Mouse (Mus musculus) neural tube, embryonic 12.5 days (tissue): ENCODE data around the gene Nrn1l. TPM values are rescaled to one million over a fixed set of nuclear protein-coding genes. Genes with fewer than 3 reads are reported as not detected.

Experiments used
- ATAC-seq: fragments of 200-750 bp; cut with Nextera tagmentation; 2 replicates; pipeline ENCODE4 v1.8.0; 2017; ENCODE audit warnings: low read depth, mild to moderate bottlenecking, moderate TSS enrichment, moderate library complexity; ENCODE audit not compliant: low FRiP score
- H3K27ac ChIP-seq: fragments of 300-500 bp; sonication (generic); 2 replicates; pipeline ENCODE4 v1.5.1; 2016
- H3K27me3 ChIP-seq: fragments of 300-500 bp; sonication (generic); replicated peaks from 2 replicates; pipeline ENCODE4 v1.6.1; 2016; ENCODE audit warnings: mild to moderate bottlenecking
- H3K36me3 ChIP-seq: fragments of 300-500 bp; sonication (generic); 2 replicates; pipeline ENCODE4 v1.6.1; 2016; ENCODE audit warnings: mild to moderate bottlenecking
- H3K4me1 ChIP-seq: fragments of 300-500 bp; sonication (generic); 2 replicates; pipeline ENCODE4 v1.6.1; 2016
- H3K4me2 ChIP-seq: fragments of 300-500 bp; sonication (generic); replicated peaks from 2 replicates; pipeline ENCODE4 v1.6.1; 2016; ENCODE audit warnings: mild to moderate bottlenecking
- H3K4me3 ChIP-seq: fragments of 300-500 bp; sonication (generic); 2 replicates; pipeline ENCODE4 v1.5.1; 2016
- H3K9ac ChIP-seq: fragments of 300-500 bp; sonication (generic); 2 replicates; pipeline ENCODE4 v1.6.1; 2016; ENCODE audit warnings: mild to moderate bottlenecking
- H3K9me3 ChIP-seq: fragments of 300-500 bp; sonication (generic); 2 replicates; pipeline ENCODE4 v1.6.1; 2016; ENCODE audit warnings: mild to moderate bottlenecking
- WGBS: fragments of 180-500 bp; shearing (Covaris S2); methylation state at CpG from one replicate; pipeline ENCODE4 v1.1.7; 2016; 5-methylcytosine and 5-hydroxymethylcytosine counted together
- polyA plus RNA-seq: library from polyadenylated mRNA; unstranded; fragments of >200 nt; fragmentation: Nextera tagmentation; extraction: Ambion mirVana; gene quantifications from 2 replicates; pipeline ENCODE4 v1.2.1, GENCODE M21; 2016

Nrn1l gene
- 0.73 TPM in 1 of 2 replicates, not detected in the other for polyA plus RNA-seq

GRCm38 (mm10) chr8:105893339-105893738, at the start of gene Nrn1l:
Gene Nrn1l (plus strand): TSS chr8:105893567.
- H3K36me3 ChIP-seq: peaks cover 55% of the 10 kb centered on the region
- 0 out of 2 replicates have a peak within 1 kb of the TSS, but pooled peaks have one; percentile 11 for H3K4me3 ChIP-seq
- 8% methylated on average over 11 of the region's 11 CpGs for WGBS
- H3K9ac ChIP-seq: peak within 1 kb of the TSS; percentile 22; the same call in 1 of the 2 replicates
- H3K27ac ChIP-seq: no peak within 1 kb of the TSS
- no peaks in the 10 kb centered on the region for H3K27me3 ChIP-seq
- peaks cover 7% of the 10 kb centered on the region for H3K4me1 ChIP-seq
- peak within 1 kb of the TSS; percentile 50 for H3K4me2 ChIP-seq
- H3K9me3 ChIP-seq: no peaks in the 10 kb centered on the region
- ATAC-seq: peak; percentile 92

DNA sequence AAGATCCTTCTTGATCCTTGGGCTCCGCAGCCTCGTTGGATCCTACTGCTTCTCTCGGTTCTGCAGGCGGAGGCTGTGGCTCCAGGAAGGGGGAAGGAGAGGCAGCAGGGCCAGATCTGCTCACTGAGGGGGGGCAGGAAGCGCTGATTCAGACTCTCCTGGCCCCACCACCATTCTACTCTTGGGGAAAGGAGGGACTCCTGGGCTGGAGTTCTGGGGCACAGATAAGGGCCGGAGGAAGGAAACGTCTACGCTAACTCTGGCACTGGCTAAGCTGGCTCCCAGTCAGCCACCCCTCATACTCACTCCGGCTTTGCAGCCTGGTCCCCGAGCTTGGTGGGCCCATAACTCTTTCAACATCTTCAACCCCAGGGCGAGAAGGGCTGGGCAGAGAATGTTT, 46.7 kb upstream of the Nrn1l start:
- no peaks in the 10 kb centered on the region for H3K9me3 ChIP-seq
- 93% methylated on average over 11 of the region's 11 CpGs for WGBS
- no peaks in the 10 kb centered on the region for H3K27me3 ChIP-seq
- no peak overlapping the region for H3K27ac ChIP-seq
- peaks cover 60% of the 10 kb centered on the region for H3K36me3 ChIP-seq
- no peak overlapping the region for H3K4me3 ChIP-seq
- no peak overlapping the region for H3K4me2 ChIP-seq
- ATAC-seq: no peak
- H3K4me1 ChIP-seq: peaks cover 7% of the 10 kb centered on the region
- H3K9ac ChIP-seq: 0 out of 2 replicates have a peak overlapping the region, but pooled peaks have one; percentile 6

GRCm38 (mm10) chr8:105850014-105850413, 43.4 kb upstream of the Nrn1l start:
- Histone ChIP-seq H3K9ac (no peak overlapping the region), H3K27ac (no peak overlapping the region), H3K36me3 (peaks cover 43% of the 10 kb centered on the region), H3K4me3 (no peak overlapping the region), H3K27me3 (no peaks in the 10 kb centered on the region), H3K4me1 (peaks cover 7% of the 10 kb centered on the region), H3K4me2 (peak overlapping the region; percentile 47; the same call in 1 of the 2 replicates), H3K9me3 (no peaks in the 10 kb centered on the region)
- WGBS: 84% methylated on average over 4 of the region's 4 CpGs
- no peak for ATAC-seq

- Histone ChIP-seq H3K9me3 (no peaks in the 10 kb centered on the region), H3K4me3 (0 out of 2 replicates have a peak overlapping the region, but pooled peaks have one; percentile 10), H3K36me3 (peaks cover 37% of the 10 kb centered on the region), H3K9ac (no peak overlapping the region), H3K27ac (no peak overlapping the region), H3K27me3 (no peaks in the 10 kb centered on the region), H3K4me1 (peaks cover 9% of the 10 kb centered on the region), H3K4me2 (peak overlapping the region; percentile 47)
- no peak for ATAC-seq
- WGBS: 80% methylated on average over 7 of the region's 7 CpGs
Measured at GRCm38 (mm10) chr8:105850611-105851010, 42.8 kb upstream of the Nrn1l start.

- Histone ChIP-seq H3K9me3 (no peaks in the 10 kb centered on the region), H3K4me3 (peak overlapping the region; percentile 65), H3K9ac (peak overlapping the region; percentile 72), H3K27me3 (no peaks in the 10 kb centered on the region), H3K36me3 (peaks cover 26% of the 10 kb centered on the region), H3K27ac (no peak overlapping the region), H3K4me2 (peak overlapping the region; percentile 79), H3K4me1 (peaks cover 20% of the 10 kb centered on the region)
- under 1% methylated on average over 34 of the region's 34 CpGs for WGBS
- ATAC-seq: peak; percentile 49
Measured at GRCm38 (mm10) chr8:105851651-105852143, 41.7 kb upstream of the Nrn1l start.

DNA sequence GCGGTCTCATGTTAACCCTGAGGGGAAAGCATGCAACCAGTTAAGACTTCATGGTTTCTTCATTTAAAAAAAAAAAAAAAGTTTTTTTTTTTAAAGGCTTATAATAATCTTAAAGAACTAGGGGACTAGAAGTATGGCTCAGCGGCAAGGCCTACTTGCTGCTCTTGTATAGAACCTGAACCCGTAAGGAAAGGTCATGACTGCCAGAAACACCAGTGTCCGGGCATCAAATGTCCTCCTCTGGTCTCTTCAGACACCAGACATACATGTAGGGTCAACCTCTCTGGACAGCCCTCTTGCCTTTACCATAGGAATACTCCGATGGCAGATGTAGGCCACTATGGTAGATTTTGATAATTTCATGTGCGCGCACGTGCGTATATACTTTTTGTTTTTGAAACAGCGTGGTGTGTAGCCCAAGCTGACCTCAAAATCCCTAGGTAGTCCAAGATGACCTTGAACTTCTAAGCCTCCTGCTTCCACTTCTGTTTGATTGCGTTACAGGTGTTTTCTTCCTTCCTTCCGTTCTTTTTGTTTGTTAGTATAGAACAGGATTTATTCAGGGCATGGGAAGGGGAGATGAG, 41.1 kb upstream of the Nrn1l start:
- H3K9ac ChIP-seq: no peak overlapping the region
- H3K27me3 ChIP-seq: no peaks in the 10 kb centered on the region
- H3K9me3 ChIP-seq: no peaks in the 10 kb centered on the region
- 84% methylated on average over 12 of the region's 12 CpGs for WGBS
- peaks cover 21% of the 10 kb centered on the region for H3K36me3 ChIP-seq
- no peak overlapping the region for H3K4me3 ChIP-seq
- peaks cover 24% of the 10 kb centered on the region for H3K4me1 ChIP-seq
- H3K4me2 ChIP-seq: peak overlapping the region; percentile 79; the same call in 1 of the 2 replicates
- H3K27ac ChIP-seq: no peak overlapping the region
- no peak for ATAC-seq

GRCm38 (mm10) chr8:105853178-105853577, 40.2 kb upstream of the Nrn1l start, which contains the start of gene Cenpt:
Gene Cenpt (minus strand): TSS chr8:105853278.
- peaks cover 14% of the 10 kb centered on the region for H3K36me3 ChIP-seq
- H3K27me3 ChIP-seq: no peaks in the 10 kb centered on the region
- peaks cover 33% of the 10 kb centered on the region for H3K4me1 ChIP-seq
- no peaks in the 10 kb centered on the region for H3K9me3 ChIP-seq
- H3K9ac ChIP-seq: no peak within 1 kb of the TSS
- no peak for ATAC-seq
- WGBS: 94% methylated on average over 3 of the region's 3 CpGs
- no peak within 1 kb of the TSS for H3K4me3 ChIP-seq
- no peak within 1 kb of the TSS for H3K27ac ChIP-seq
- H3K4me2 ChIP-seq: no peak within 1 kb of the TSS

GRCm38 (mm10) chr8:105854303-105854702, 39.1 kb upstream of the Nrn1l start:
- peaks cover 38% of the 10 kb centered on the region for H3K4me1 ChIP-seq
- peak overlapping the region; percentile 80 for H3K4me3 ChIP-seq
- H3K9ac ChIP-seq: peak overlapping the region; percentile 85; the same call in 1 of the 2 replicates
- H3K9me3 ChIP-seq: no peaks in the 10 kb centered on the region
- ATAC-seq: no peak; the same call in 1 of the 2 replicates
- H3K36me3 ChIP-seq: peaks cover 10% of the 10 kb centered on the region
- peak overlapping the region; percentile 95 for H3K4me2 ChIP-seq
- 25% methylated on average over 8 of the region's 8 CpGs for whole genome bisulfite sequencing
- no peaks in the 10 kb centered on the region for H3K27me3 ChIP-seq
- H3K27ac ChIP-seq: no peak overlapping the region

GRCm38 (mm10) chr8:105854715-105855216, 38.6 kb upstream of the Nrn1l start, which contains the start of gene Thap11:
Gene Thap11 (plus strand): TSS chr8:105855132.
- peak within 1 kb of the TSS; percentile 85 for H3K9ac ChIP-seq
- WGBS: under 1% methylated on average over 43 of the region's 43 CpGs
- H3K27ac ChIP-seq: peak within 1 kb of the TSS; percentile 78
- peak within 1 kb of the TSS; percentile 80 for H3K4me3 ChIP-seq
- H3K9me3 ChIP-seq: no peaks in the 10 kb centered on the region
- no peaks in the 10 kb centered on the region for H3K27me3 ChIP-seq
- H3K36me3 ChIP-seq: peaks cover 7% of the 10 kb centered on the region; the same call in 1 of the 2 replicates
- peak within 1 kb of the TSS; percentile 95 for H3K4me2 ChIP-seq
- H3K4me1 ChIP-seq: peaks cover 42% of the 10 kb centered on the region
- ATAC-seq: peak; percentile 95

DNA sequence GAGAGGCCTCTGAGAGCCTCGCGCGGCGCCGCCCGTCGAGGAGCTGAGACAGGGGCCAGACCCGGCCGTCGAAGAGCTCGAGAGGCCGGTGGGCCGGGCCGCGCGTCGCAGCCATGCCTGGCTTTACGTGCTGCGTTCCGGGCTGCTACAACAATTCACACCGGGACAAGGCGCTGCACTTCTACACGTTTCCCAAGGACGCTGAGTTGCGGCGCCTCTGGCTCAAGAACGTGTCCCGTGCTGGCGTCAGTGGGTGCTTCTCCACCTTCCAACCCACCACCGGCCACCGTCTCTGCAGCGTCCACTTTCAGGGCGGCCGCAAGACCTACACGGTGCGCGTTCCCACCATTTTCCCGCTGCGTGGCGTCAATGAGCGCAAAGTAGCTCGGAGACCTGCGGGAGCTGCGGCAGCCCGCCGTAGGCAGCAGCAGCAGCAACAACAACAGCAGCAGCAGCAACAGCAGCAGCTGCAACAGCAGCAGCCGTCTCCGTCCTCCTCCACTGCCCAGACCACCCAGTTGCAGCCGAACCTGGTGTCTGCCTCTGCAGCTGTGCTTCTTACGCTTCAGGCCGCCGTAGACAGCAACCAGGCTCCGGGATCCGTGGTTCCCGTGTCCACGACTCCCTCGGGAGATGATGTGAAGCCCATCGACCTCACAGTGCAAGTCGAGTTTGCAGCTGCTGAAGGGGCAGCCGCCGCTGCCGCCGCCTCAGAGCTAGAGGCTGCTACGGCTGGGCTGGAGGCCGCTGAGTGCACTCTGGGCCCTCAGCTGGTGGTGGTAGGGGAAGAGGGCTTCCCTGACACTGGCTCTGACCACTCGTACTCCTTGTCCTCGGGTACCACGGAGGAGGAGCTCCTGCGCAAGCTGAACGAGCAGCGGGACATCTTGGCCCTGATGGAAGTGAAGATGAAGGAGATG, 37.9 kb upstream of the Nrn1l start:
- Histone ChIP-seq H3K4me3 (peak overlapping the region; percentile 80), H3K9ac (peak overlapping the region; percentile 85), H3K27me3 (no peaks in the 10 kb centered on the region), H3K27ac (peak overlapping the region; percentile 78), H3K9me3 (no peaks in the 10 kb centered on the region), H3K4me1 (peaks cover 42% of the 10 kb centered on the region), H3K36me3 (peaks cover 7% of the 10 kb centered on the region; the same call in 1 of the 2 replicates), H3K4me2 (peak overlapping the region; percentile 95)
- peak; percentile 11 for ATAC-seq
- under 1% methylated on average over 71 of the region's 71 CpGs for WGBS

- no peak for ATAC-seq
- Histone ChIP-seq H3K27ac (0 out of 2 replicates have a peak overlapping the region, but pooled peaks have one; percentile 78), H3K9ac (peak overlapping the region; percentile 85), H3K27me3 (no peaks in the 10 kb centered on the region), H3K4me3 (peak overlapping the region; percentile 80), H3K36me3 (peaks cover 7% of the 10 kb centered on the region; the same call in 1 of the 2 replicates), H3K4me2 (peak overlapping the region; percentile 95), H3K4me1 (peaks cover 41% of the 10 kb centered on the region), H3K9me3 (no peaks in the 10 kb centered on the region)
- WGBS: 28% methylated on average over 15 of the region's 15 CpGs
Measured at GRCm38 (mm10) chr8:105856168-105856835, 37.1 kb upstream of the Nrn1l start.
